Mouse (Mus musculus) embryonic facial prominence, embryonic 10.5 days (tissue): ENCODE measurements around the gene Astn1. TPM values are rescaled to one million over a fixed set of nuclear protein-coding genes. Genes with fewer than 3 reads are reported as not detected.

Experiments used
- DNase-seq: peaks from one replicate; pipeline ENCODE4 v3.0.0-alpha.2; 2017; ENCODE audit warnings: low spot score
- H3K27ac ChIP-seq: fragments of 300-500 bp; sonication (generic); replicated peaks from 2 replicates; pipeline ENCODE4 v1.5.1; 2016; ENCODE audit warnings: mild to moderate bottlenecking
- H3K27me3 ChIP-seq: fragments of 300-500 bp; sonication (generic); replicated peaks from 2 replicates; pipeline ENCODE4 v1.6.1; 2016; ENCODE audit warnings: low read depth, mild to moderate bottlenecking; ENCODE audit not compliant: poor library complexity, severe bottlenecking
- H3K36me3 ChIP-seq: fragments of 300-500 bp; sonication (generic); replicated peaks from 2 replicates; pipeline ENCODE4 v1.6.1; 2016; ENCODE audit warnings: mild to moderate bottlenecking, moderate library complexity
- H3K4me1 ChIP-seq: fragments of 300-500 bp; sonication (generic); 2 replicates; pipeline ENCODE4 v1.6.1; 2016
- H3K4me3 ChIP-seq: fragments of 300-500 bp; sonication (generic); 2 replicates; pipeline ENCODE4 v1.5.1; 2016; ENCODE audit warnings: mild to moderate bottlenecking, moderate library complexity
- H3K9me3 ChIP-seq: fragments of 300-500 bp; sonication (generic); 2 replicates; pipeline ENCODE4 v1.6.1; 2016; ENCODE audit warnings: mild to moderate bottlenecking
- WGBS: fragments of 180-500 bp; shearing (Covaris S2); methylation state at CpG from one replicate; pipeline ENCODE4 v1.1.7; 2016; 5-methylcytosine and 5-hydroxymethylcytosine counted together
- microRNA counts: library from miRNA; unstranded; fragments of <30 nt; microRNA quantifications from one replicate; lab custom pipeline; 2017
- microRNA-seq: library from miRNA; unstranded; fragments of <30 nt; microRNA quantifications from one replicate; pipeline ENCODE4, GENCODE M21; 2017
- polyA plus RNA-seq: library from polyadenylated mRNA; unstranded; fragments of >200 nt; fragmentation: Nextera tagmentation; extraction: Ambion mirVana; gene quantifications from 2 replicates; pipeline ENCODE4 v1.2.1, GENCODE M21; 2016

Astn1 gene
- polyA plus RNA-seq, 1 experiment from 2014 or later, result 5.2 TPM

- Histone ChIP-seq H3K4me1 (no peaks in the 10 kb centered on the region), H3K27me3 (no peaks in the 10 kb centered on the region), H3K27ac (no peak overlapping the region), H3K4me3 (no peak overlapping the region), H3K36me3 (no peaks in the 10 kb centered on the region), H3K9me3 (no peaks in the 10 kb centered on the region)
- no peak for DNase-seq
- WGBS, result 44% methylated on average over 5 of the region's 5 CpGs
Measured at GRCm38 (mm10) chr1:158739132-158739919, 377.3 kb downstream of the Astn1 start.

- 79% methylated on average over 6 of the region's 6 CpGs for WGBS
- no peak overlapping the region for H3K4me3 ChIP-seq
- no peaks in the 10 kb centered on the region for H3K36me3 ChIP-seq
- no peak for DNase-seq
- H3K27me3 ChIP-seq, result no peaks in the 10 kb centered on the region
- H3K27ac ChIP-seq, result no peak overlapping the region
- no peaks in the 10 kb centered on the region for H3K9me3 ChIP-seq
- no peaks in the 10 kb centered on the region for H3K4me1 ChIP-seq
Measured at GRCm38 (mm10) chr1:158740161-158740766, 378.2 kb downstream of the Astn1 start.

GRCm38 (mm10) chr1:158740949-158741348 lies 378.9 kb downstream of the Astn1 start:
- no peaks in the 10 kb centered on the region for H3K9me3 ChIP-seq
- no peak overlapping the region for H3K27ac ChIP-seq
- H3K4me1 ChIP-seq, result no peaks in the 10 kb centered on the region
- no peak for DNase-seq
- no peaks in the 10 kb centered on the region for H3K27me3 ChIP-seq
- no peaks in the 10 kb centered on the region for H3K36me3 ChIP-seq
- 76% methylated on average over 5 of the region's 5 CpGs for WGBS
- H3K4me3 ChIP-seq, result no peak overlapping the region

MicroRNAs encoded within 50 kb of the gene (microRNA counts, 519-probe panel; counts per million panel counts)
- 188 counts per million, percentile 57 among the panel's probes with 10 or more counts for microRNA mmu-miR-488 (lab: Ali Mortazavi, UCI)

Small RNA genes within 50 kb of the gene (microRNA-seq; reads per million reads assigned to microRNA genes)
- gene Mir488, result 29.0 reads per million, percentile 34 among the genes with 10 or more reads in this experiment

Other genes starting within 250 kb of the Astn1 start
- 0.73 and 1.1 TPM in 2 replicates for gene Brinp2, start 5.9 kb upstream of the Astn1 start, polyA plus RNA-seq